Mouse (Mus musculus): ENCODE results near the gene Fpr1. TPM values are rescaled to one million over a fixed set of nuclear protein-coding genes. Genes with fewer than 3 reads are reported as not detected.

Fpr1 gene
- polyA plus RNA-seq, 1 experiment from 2014 or later: 0.28 TPM

DNA sequence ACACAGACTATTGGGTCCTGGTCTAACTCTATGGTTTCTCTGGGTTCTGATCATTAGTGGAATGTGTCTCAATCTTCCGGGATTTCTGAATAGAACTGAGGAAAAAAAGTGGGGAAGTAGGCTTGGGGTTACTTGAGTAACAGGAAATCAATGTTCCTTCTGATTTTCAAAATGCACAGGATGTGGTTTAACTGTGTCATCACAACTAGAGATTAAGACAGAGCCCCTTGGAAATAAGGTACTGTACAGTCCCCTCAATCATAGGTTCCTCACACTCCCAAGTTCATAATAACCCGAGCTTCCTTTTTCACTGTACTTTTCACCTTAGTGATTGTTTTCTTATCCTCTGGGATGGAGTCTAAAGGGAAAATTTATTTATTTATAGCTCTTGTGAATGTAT is 12.0 kb downstream of the Fpr1 start:
- Histone ChIP-seq H3K36me3 (no peaks in the 10 kb centered on the region), H3K4me3 (replicated peaks) (no peak overlapping the region), H3K9me3 (no peaks in the 10 kb centered on the region), H3K27ac (no peak overlapping the region), H3K9ac (no peak overlapping the region), H3K27me3 (replicated peaks) (no peaks in the 10 kb centered on the region), H3K4me2 (replicated peaks) (no peak overlapping the region), H3K4me1 (replicated peaks) (no peaks in the 10 kb centered on the region)
- ATAC-seq: no peak
- 89% methylated on average over 2 of the region's 2 CpGs for WGBS

DNA sequence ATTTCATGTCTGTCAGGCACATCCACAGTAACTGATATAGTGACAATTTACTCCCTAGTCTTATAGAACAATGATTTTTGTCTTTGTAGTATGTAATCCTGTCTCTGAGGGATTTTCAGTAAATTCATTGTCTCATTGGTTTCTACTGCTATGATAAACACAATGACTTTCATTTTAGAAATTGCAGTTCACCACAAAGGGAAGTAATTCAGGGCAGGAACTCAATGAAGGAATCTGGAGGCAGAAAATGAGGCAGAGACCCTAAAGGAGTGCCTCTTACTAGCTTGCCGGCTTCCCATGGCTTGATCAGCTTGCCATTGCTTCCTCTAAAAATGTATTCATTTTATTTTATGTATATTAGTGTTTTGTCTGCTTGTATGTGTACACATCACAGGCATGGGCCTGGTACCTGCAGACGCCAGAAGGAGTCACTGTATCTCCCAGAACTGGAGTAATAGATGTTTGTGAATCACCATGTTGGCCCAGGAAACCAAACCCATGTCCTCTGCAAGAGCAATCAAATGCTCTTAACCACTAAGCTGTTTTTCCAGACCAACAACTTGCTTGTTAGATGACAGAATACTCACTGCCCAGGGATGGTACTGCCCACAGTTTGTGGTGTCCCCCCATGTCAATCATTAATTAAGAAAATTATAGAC is 12.7 kb downstream of the Fpr1 start:
- H3K9me3 ChIP-seq: no peaks in the 10 kb centered on the region
- H3K4me3 ChIP-seq (replicated peaks): no peak overlapping the region
- no peaks in the 10 kb centered on the region for H3K27me3 ChIP-seq (replicated peaks)
- 76% methylated on average over 2 of the region's 2 CpGs for WGBS
- no peaks in the 10 kb centered on the region for H3K36me3 ChIP-seq
- H3K9ac ChIP-seq: no peak overlapping the region
- H3K4me1 ChIP-seq (replicated peaks): no peaks in the 10 kb centered on the region
- no peak overlapping the region for H3K4me2 ChIP-seq (replicated peaks)
- H3K27ac ChIP-seq: no peak overlapping the region
- ATAC-seq: no peak

DNA sequence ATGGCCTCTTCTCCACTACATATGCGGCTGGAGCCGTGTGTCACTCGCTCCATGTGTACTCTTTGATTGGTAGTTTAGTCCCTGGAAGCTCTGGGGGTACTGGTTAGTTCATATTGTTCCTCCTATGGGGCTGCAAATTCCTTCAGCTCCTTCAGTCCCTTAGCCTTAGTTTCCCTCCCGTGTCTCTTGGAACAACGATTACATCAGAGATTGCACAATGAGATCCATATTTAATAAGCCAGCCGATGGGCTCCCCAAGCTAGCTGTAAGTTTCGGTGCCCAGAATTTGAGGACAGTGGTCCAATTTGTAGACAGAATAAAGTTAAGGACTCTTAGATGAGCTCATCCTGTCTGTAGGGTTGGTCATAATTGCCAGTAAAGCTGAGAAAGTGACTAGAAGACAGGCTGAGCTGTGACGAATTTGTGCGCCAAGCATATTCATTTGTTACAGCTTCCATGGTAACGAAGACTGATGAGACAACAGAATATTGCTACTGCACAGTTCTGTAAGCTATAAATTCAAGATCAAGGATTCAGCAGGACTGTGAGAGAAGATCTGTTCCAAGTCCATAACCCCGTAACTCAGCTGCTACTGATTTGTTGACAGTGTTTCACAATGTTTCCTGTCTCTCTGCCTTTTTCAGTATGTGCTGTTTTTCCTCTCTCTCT is 16.8 kb downstream of the Fpr1 start:
- ATAC-seq: no peak
- H3K36me3 ChIP-seq: no peaks in the 10 kb centered on the region

DNA sequence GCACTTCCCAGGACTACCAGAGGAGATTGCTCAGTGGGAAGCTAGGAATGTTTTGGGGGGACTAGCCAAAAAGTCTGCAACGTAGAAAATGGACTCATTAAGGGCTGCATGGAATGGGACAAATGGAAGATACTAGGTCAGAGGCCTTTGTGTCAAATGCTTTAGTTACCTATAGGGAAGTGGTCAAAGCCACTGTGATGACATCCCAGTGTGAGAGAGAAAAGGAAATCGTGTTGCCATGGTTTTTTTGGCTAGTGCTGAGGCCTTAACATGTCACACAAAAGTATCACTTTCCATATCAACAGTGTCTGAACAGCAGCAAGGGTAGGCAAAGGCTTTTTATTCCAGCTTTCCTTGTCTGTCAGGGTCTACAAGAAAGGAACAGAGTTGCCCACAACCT is 18.6 kb downstream of the Fpr1 start:
- no peak for ATAC-seq
- Histone ChIP-seq H3K4me2 (replicated peaks) (no peak overlapping the region), H3K27ac (no peak overlapping the region), H3K9me3 (no peaks in the 10 kb centered on the region), H3K36me3 (no peaks in the 10 kb centered on the region), H3K4me3 (replicated peaks) (no peak overlapping the region), H3K9ac (no peak overlapping the region), H3K4me1 (replicated peaks) (no peaks in the 10 kb centered on the region), H3K27me3 (replicated peaks) (no peaks in the 10 kb centered on the region)
- 60% methylated on average over 2 of the region's 2 CpGs for WGBS

More for the DNA sequence above, 16.8 kb downstream of the Fpr1 start:
- Histone ChIP-seq H3K4me3 (replicated peaks) (no peak overlapping the region), H3K9me3 (no peaks in the 10 kb centered on the region), H3K27ac (no peak overlapping the region), H3K27me3 (replicated peaks) (no peaks in the 10 kb centered on the region), H3K4me2 (replicated peaks) (no peak overlapping the region), H3K9ac (no peak overlapping the region), H3K4me1 (replicated peaks) (no peaks in the 10 kb centered on the region)
- WGBS: 83% methylated on average over 11 of the region's 11 CpGs

DNA sequence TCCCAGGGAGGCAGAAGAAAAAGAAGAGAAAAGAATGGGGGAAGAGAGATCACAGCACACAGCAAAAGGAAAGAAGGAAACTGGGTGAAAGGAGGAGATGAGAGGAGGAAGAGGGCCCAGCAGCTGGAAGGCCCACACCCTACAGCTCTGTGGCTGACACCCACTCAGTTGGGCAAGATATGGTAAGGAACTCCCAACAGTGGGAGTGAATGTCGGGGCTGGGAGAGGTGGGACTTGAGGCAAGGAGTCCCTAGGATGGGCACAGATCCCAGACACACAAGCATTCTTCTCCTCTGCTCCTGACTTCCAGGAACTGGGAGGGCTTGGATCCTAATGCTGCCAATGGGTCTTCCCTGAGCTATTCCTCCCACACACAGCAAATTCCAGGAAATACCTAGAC is 21.4 kb downstream of the Fpr1 start:
- Histone ChIP-seq H3K27ac (no peak overlapping the region), H3K4me2 (replicated peaks) (no peak overlapping the region), H3K4me1 (replicated peaks) (no peaks in the 10 kb centered on the region), H3K4me3 (replicated peaks) (no peak overlapping the region), H3K27me3 (replicated peaks) (no peaks in the 10 kb centered on the region), H3K36me3 (no peaks in the 10 kb centered on the region), H3K9ac (no peak overlapping the region), H3K9me3 (no peaks in the 10 kb centered on the region)
- ATAC-seq: no peak
- 68% methylated on average over 1 of the region's 1 CpGs for WGBS

DNA sequence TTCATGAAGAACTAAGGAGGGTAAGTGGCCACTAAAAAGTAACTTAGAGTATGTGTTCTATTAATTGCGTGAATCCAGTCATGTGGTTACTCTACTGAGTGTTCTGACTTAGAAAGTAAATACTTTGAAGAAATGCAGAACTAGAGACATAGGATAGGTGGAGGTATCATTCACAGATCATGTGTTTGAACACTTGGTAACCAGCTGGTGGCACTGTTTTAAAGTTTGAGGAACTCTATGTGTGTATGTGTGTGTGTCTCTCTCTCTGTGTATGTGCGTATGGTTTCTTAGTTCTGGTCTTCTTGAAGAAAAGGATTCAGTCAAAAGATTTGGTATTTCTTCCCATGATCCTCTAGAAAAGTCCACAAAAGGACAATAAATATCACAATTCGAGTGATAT is 23.6 kb downstream of the Fpr1 start:
- H3K4me3 ChIP-seq (replicated peaks): no peak overlapping the region
- WGBS: 83% methylated on average over 3 of the region's 3 CpGs
- H3K27ac ChIP-seq: no peak overlapping the region
- no peaks in the 10 kb centered on the region for H3K4me1 ChIP-seq (replicated peaks)
- no peak overlapping the region for H3K4me2 ChIP-seq (replicated peaks)
- no peak overlapping the region for H3K9ac ChIP-seq
- H3K27me3 ChIP-seq (replicated peaks): no peaks in the 10 kb centered on the region
- no peaks in the 10 kb centered on the region for H3K36me3 ChIP-seq
- no peak for ATAC-seq
- no peaks in the 10 kb centered on the region for H3K9me3 ChIP-seq

DNA sequence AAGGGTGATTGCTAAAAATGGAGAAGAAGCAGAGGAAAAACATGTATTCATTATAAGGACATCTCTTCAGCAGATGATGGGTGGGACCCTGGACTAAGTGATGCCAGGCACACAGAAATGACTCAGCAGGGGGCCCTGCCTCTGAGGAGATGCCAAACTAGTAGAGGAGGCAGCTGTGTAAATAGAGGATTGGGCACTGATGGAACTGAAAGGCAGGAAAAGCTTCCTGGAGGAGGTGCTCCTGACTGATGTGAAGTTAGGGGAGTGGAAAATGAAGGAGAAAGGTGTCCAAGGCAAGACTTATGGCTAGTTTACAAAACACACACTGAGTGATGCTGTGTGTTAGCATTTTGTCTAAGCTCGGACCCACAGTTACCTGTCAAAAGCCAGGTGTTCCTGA is 26.3 kb downstream of the Fpr1 start:
- H3K4me3 ChIP-seq (replicated peaks): no peak overlapping the region
- 75% methylated on average over 1 of the region's 1 CpGs for WGBS
- H3K9ac ChIP-seq: no peak overlapping the region
- no peaks in the 10 kb centered on the region for H3K36me3 ChIP-seq
- H3K4me1 ChIP-seq (replicated peaks): no peaks in the 10 kb centered on the region
- H3K27ac ChIP-seq: no peak overlapping the region
- no peaks in the 10 kb centered on the region for H3K9me3 ChIP-seq
- no peak for ATAC-seq
- H3K27me3 ChIP-seq (replicated peaks): no peaks in the 10 kb centered on the region
- H3K4me2 ChIP-seq (replicated peaks): no peak overlapping the region

DNA sequence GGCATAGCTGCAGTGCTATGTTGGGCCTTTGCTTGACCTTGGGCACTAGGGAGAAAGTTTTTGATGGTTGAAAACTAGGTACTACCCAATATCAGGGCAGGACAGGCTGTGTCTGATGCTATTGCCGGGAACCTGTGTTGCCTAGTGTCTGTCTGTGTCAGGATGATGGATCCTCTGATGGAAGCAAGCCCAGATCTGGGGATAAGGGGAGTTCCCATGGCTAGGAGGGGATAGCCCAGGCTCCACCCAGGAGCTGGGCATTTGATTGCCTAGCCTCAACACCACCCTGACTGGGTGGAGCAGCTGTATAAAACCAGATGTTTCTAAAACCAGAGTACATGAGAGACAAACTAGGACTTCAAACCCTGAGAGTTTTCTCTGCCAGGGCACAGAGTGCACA is 27.1 kb downstream of the Fpr1 start:
- no peak for ATAC-seq
- no peak overlapping the region for H3K27ac ChIP-seq
- H3K9ac ChIP-seq: no peak overlapping the region
- no peak overlapping the region for H3K4me3 ChIP-seq (replicated peaks)
- no peak overlapping the region for H3K4me2 ChIP-seq (replicated peaks)
- H3K4me1 ChIP-seq (replicated peaks): no peaks in the 10 kb centered on the region
- no peaks in the 10 kb centered on the region for H3K27me3 ChIP-seq (replicated peaks)
- 72% methylated on average over 1 of the region's 1 CpGs for WGBS
- H3K36me3 ChIP-seq: no peaks in the 10 kb centered on the region
- no peaks in the 10 kb centered on the region for H3K9me3 ChIP-seq

DNA sequence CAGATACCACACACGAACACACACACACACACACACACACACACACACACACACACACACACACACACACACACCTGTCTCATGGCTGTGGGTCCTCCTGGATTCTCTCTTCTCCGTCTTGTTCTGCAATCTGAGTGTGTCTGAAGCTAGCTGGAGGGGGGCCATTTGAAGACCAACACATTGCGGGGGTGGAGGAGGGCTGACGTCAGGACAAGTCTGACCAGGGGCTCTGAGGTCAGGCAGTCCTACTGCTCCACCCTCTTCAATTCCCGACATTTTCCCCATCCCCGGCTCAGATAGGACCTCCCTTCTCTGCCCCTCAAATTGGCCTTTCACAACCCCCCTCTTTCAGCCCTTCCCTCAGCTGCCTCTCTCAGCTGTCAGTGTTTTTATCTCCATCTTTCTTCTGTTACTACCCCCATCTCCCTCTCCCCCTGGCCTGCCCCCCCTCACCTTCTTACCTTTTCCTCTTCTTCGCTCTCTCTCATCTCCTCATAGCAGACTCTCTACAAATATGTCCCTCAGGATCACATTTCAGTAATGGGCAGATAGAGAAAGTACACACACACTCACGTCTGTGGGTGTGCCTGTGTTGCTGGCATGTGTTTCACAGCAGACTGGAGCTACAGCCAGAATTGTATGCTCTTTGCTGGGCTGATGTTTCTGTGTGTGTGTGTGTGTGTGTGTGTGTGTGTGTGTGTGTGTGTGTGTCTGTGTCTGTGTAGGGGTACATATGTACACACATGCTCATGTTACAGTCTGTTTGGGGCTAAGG is 28.5 kb downstream of the Fpr1 start, which contains the start of gene Has1:
Gene Has1 (minus strand): TSS at position 142 of the 775 bp plus-strand sequence.
- Histone ChIP-seq H3K36me3 (no peaks in the 10 kb centered on the region), H3K27me3 (replicated peaks) (peaks cover 2% of the 10 kb centered on the region; the same call in 1 of the 2 replicates), H3K9me3 (no peaks in the 10 kb centered on the region), H3K4me3 (replicated peaks) (no peak within 1 kb of the TSS), H3K27ac (no peak within 1 kb of the TSS), H3K4me1 (replicated peaks) (no peaks in the 10 kb centered on the region), H3K4me2 (replicated peaks) (no peak within 1 kb of the TSS), H3K9ac (no peak within 1 kb of the TSS)
- no peak for ATAC-seq
- WGBS: 57% methylated on average over 8 of the region's 8 CpGs

DNA sequence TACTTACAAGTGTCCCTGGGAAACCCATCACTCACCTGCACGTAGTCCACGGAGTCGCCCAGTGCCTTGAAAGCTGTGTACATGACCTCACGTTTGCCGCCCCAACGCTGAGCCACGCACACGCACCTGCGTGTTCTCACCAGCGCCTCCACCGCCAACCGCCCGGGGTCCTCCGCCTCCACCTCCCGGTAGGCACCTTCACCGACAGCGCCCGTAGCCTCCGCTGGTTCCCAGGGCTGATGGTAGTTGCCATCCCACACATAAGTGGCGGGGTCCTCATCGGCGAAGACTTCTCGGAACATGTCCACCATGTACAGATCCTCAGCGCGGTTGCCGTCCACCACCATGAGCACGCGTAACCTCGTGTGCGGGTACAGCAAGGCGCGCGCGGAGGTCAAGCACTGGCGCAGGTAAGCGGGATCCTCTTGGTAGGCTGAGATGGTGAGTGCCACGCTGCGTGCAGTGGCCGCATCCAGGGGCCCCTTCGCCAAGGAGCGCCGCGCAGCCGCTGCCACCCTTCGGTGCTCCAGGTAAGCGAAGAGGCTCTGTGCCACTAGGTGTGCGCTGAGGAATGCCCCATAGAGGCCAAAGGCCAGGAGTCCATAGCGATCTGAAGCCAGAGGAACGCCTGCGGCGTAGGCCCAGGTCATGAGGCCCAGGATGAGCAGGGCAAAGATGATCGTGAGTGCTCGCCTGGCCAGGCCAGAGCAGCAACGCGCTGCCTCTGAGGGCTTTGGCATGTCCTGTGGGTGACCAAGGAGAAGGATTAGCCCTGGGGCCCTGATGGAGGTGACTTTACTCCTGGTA is 33.6 kb downstream of the Fpr1 start:
- Histone ChIP-seq H3K27ac (no peak overlapping the region), H3K4me1 (replicated peaks) (no peaks in the 10 kb centered on the region), H3K36me3 (no peaks in the 10 kb centered on the region), H3K4me2 (replicated peaks) (peak overlapping the region; percentile 45), H3K9me3 (no peaks in the 10 kb centered on the region), H3K9ac (no peak overlapping the region), H3K4me3 (replicated peaks) (peak overlapping the region; percentile 18), H3K27me3 (replicated peaks) (peaks cover 7% of the 10 kb centered on the region; the same call in 1 of the 2 replicates)
- 27% methylated on average over 54 of the region's 55 CpGs for WGBS
- peak; percentile 59 for ATAC-seq

DNA sequence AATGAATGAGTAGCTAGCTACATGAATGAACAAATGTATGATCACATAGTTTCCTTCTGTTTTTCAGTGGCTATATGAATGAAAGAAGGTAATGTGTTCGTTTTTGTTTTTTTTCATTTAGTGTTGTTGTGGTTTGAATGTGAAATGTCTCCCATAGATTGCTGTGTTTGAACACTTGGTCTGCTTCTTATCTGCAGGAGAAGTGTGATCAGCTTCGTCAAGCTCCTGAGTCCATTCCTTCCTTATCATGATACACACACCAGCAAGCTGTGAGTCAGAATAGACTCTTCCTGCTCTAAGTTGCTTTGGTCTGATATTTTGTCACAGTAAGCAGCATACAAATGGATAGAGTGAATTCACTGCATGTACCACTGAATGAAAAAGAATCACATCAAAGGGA is 34.8 kb downstream of the Fpr1 start:
- H3K9ac ChIP-seq: no peak overlapping the region
- H3K27me3 ChIP-seq (replicated peaks): peaks cover 7% of the 10 kb centered on the region; the same call in 1 of the 2 replicates
- no peak overlapping the region for H3K4me2 ChIP-seq (replicated peaks)
- no peaks in the 10 kb centered on the region for H3K4me1 ChIP-seq (replicated peaks)
- H3K9me3 ChIP-seq: no peaks in the 10 kb centered on the region
- no peak for ATAC-seq
- 79% methylated on average over 2 of the region's 2 CpGs for WGBS
- H3K4me3 ChIP-seq (replicated peaks): no peak overlapping the region
- H3K36me3 ChIP-seq: no peaks in the 10 kb centered on the region
- H3K27ac ChIP-seq: no peak overlapping the region
